Mouse (Mus musculus) heart, embryonic 10.5 days (tissue): Measurements from ENCODE around the gene Wnt10a. TPM values are rescaled to one million over a fixed set of nuclear protein-coding genes. Genes with fewer than 3 reads are reported as not detected.
A peak's percentile ranks its signal among the peaks of the same experiment; 100 is the strongest.

ENCODE experiments used
- DNase-seq: peaks from one replicate; pipeline ENCODE4 v3.0.0-alpha.2; 2017; ENCODE audit warnings: low spot score
- H3K27ac ChIP-seq: fragments of 300-500 bp; sonication (generic); 2 replicates; pipeline ENCODE4 v1.5.1; 2016; ENCODE audit warnings: mild to moderate bottlenecking
- H3K27me3 ChIP-seq: fragments of 300-500 bp; sonication (generic); 2 replicates; pipeline ENCODE4 v1.6.1; 2016; ENCODE audit warnings: mild to moderate bottlenecking; ENCODE audit not compliant: poor library complexity, insufficient read depth, severe bottlenecking
- H3K36me3 ChIP-seq: fragments of 300-500 bp; sonication (generic); 2 replicates; pipeline ENCODE4 v1.6.1; 2016; ENCODE audit warnings: mild to moderate bottlenecking, moderate library complexity
- H3K4me1 ChIP-seq: fragments of 300-500 bp; sonication (generic); 2 replicates; pipeline ENCODE4 v1.6.1; 2016; ENCODE audit warnings: mild to moderate bottlenecking
- H3K4me3 ChIP-seq: fragments of 300-500 bp; sonication (generic); 2 replicates; pipeline ENCODE4 v1.5.1; 2016; ENCODE audit warnings: mild to moderate bottlenecking, moderate library complexity
- H3K9me3 ChIP-seq: fragments of 300-500 bp; sonication (generic); 2 replicates; pipeline ENCODE4 v1.6.1; 2016; ENCODE audit warnings: mild to moderate bottlenecking, moderate library complexity
- WGBS: fragments of 180-500 bp; shearing (Covaris S2); methylation state at CpG from one replicate; pipeline ENCODE4 v1.1.7; 2016; 5-methylcytosine and 5-hydroxymethylcytosine counted together
- polyA plus RNA-seq: library from polyadenylated mRNA; unstranded; fragments of >200 nt; fragmentation: Nextera tagmentation; extraction: Ambion mirVana; gene quantifications from 2 replicates; pipeline ENCODE4 v1.2.1, GENCODE M21; 2016

The Wnt10a gene
- 0.07 and 0.29 TPM in 2 replicates for polyA plus RNA-seq

- 2% methylated on average over 11 of the region's 11 CpGs for WGBS
- Histone ChIP-seq H3K9me3 (no peaks in the 10 kb centered on the region), H3K36me3 (no peaks in the 10 kb centered on the region), H3K4me3 (peak within 1 kb of the TSS; percentile 48), H3K4me1 (peaks cover 34% of the 10 kb centered on the region), H3K27ac (no peak within 1 kb of the TSS), H3K27me3 (peaks cover 100% of the 10 kb centered on the region)
- DNase-seq, result no peak
Measured at GRCm38 (mm10) chr1:74791249-74791648, at the start of gene Wnt10a. Gene Wnt10a, plus strand, starts transcription at chr1:74791516.

GRCm38 (mm10) chr1:74747335-74747734, 44.0 kb upstream of the Wnt10a start:
- H3K36me3 ChIP-seq, result no peaks in the 10 kb centered on the region
- 76% methylated on average over 5 of the region's 5 CpGs for WGBS
- no peak overlapping the region for H3K4me3 ChIP-seq
- no peaks in the 10 kb centered on the region for H3K9me3 ChIP-seq
- H3K27me3 ChIP-seq, result peaks cover 48% of the 10 kb centered on the region
- no peak overlapping the region for H3K27ac ChIP-seq
- DNase-seq, result no peak
- peaks cover 23% of the 10 kb centered on the region for H3K4me1 ChIP-seq

- peak within 1 kb of the TSS; percentile 87 for H3K27ac ChIP-seq
Measured at GRCm38 (mm10) chr1:74748643-74749271, 42.6 kb upstream of the Wnt10a start, which contains the start of gene Prkag3. Gene Prkag3, minus strand, starts transcription at chr1:74749221.

GRCm38 (mm10) chr1:74749301-74749700, 42.0 kb upstream of the Wnt10a start:
- DNase-seq, result peak; percentile 92
- Histone ChIP-seq H3K4me1 (peaks cover 23% of the 10 kb centered on the region), H3K27me3 (peaks cover 47% of the 10 kb centered on the region), H3K9me3 (no peaks in the 10 kb centered on the region), H3K36me3 (no peaks in the 10 kb centered on the region), H3K4me3 (peak overlapping the region; percentile 54), H3K27ac (peak overlapping the region; percentile 87)
- 43% methylated on average over 7 of the region's 7 CpGs for WGBS

More at GRCm38 (mm10) chr1:74748643-74749271, 42.6 kb upstream of the Wnt10a start, which contains the start of gene Prkag3:
- peaks cover 23% of the 10 kb centered on the region for H3K4me1 ChIP-seq
- peak within 1 kb of the TSS; percentile 54 for H3K4me3 ChIP-seq
- 9% methylated on average over 30 of the region's 30 CpGs for WGBS
- H3K36me3 ChIP-seq, result no peaks in the 10 kb centered on the region
- H3K27me3 ChIP-seq, result peaks cover 48% of the 10 kb centered on the region
- H3K9me3 ChIP-seq, result no peaks in the 10 kb centered on the region
- DNase-seq, result peak; percentile 87

GRCm38 (mm10) chr1:74750683-74751082, 40.6 kb upstream of the Wnt10a start:
- Histone ChIP-seq H3K4me1 (peaks cover 23% of the 10 kb centered on the region), H3K27me3 (peaks cover 35% of the 10 kb centered on the region), H3K36me3 (no peaks in the 10 kb centered on the region), H3K9me3 (no peaks in the 10 kb centered on the region), H3K4me3 (no peak overlapping the region), H3K27ac (no peak overlapping the region)
- no peak for DNase-seq
- 79% methylated on average over 4 of the region's 4 CpGs for WGBS

GRCm38 (mm10) chr1:74752150-74752549, 39.2 kb upstream of the Wnt10a start:
- H3K4me3 ChIP-seq, result no peak overlapping the region
- no peaks in the 10 kb centered on the region for H3K9me3 ChIP-seq
- WGBS, result 79% methylated on average over 8 of the region's 8 CpGs
- peaks cover 23% of the 10 kb centered on the region for H3K27me3 ChIP-seq
- no peak for DNase-seq
- H3K36me3 ChIP-seq, result no peaks in the 10 kb centered on the region
- H3K27ac ChIP-seq, result no peak overlapping the region
- H3K4me1 ChIP-seq, result peaks cover 22% of the 10 kb centered on the region

- H3K4me3 ChIP-seq, result no peak overlapping the region
- no peak for DNase-seq
- no peaks in the 10 kb centered on the region for H3K36me3 ChIP-seq
- peaks cover 16% of the 10 kb centered on the region for H3K4me1 ChIP-seq
- WGBS, result 90% methylated on average over 3 of the region's 3 CpGs
- peaks cover 17% of the 10 kb centered on the region; the same call in 1 of the 2 replicates for H3K27me3 ChIP-seq
- no peak overlapping the region for H3K27ac ChIP-seq
- H3K9me3 ChIP-seq, result no peaks in the 10 kb centered on the region
Measured at GRCm38 (mm10) chr1:74752833-74753232, 38.5 kb upstream of the Wnt10a start.

GRCm38 (mm10) chr1:74753266-74753974, 37.9 kb upstream of the Wnt10a start:
- H3K36me3 ChIP-seq, result no peaks in the 10 kb centered on the region
- H3K4me1 ChIP-seq, result peaks cover 14% of the 10 kb centered on the region
- H3K27me3 ChIP-seq, result peaks cover 11% of the 10 kb centered on the region; the same call in 1 of the 2 replicates
- no peaks in the 10 kb centered on the region for H3K9me3 ChIP-seq
- no peak overlapping the region for H3K27ac ChIP-seq
- DNase-seq, result no peak
- WGBS, result 79% methylated on average over 8 of the region's 8 CpGs
- no peak overlapping the region for H3K4me3 ChIP-seq

GRCm38 (mm10) chr1:74754175-74754785, 37.0 kb upstream of the Wnt10a start:
- no peak for DNase-seq
- Histone ChIP-seq H3K27ac (no peak overlapping the region), H3K36me3 (no peaks in the 10 kb centered on the region), H3K4me3 (no peak overlapping the region), H3K4me1 (peaks cover 6% of the 10 kb centered on the region), H3K27me3 (peaks cover 4% of the 10 kb centered on the region; the same call in 1 of the 2 replicates), H3K9me3 (no peaks in the 10 kb centered on the region)
- WGBS, result 66% methylated on average over 5 of the region's 5 CpGs

- Histone ChIP-seq H3K9me3 (no peaks in the 10 kb centered on the region), H3K4me1 (peaks cover 6% of the 10 kb centered on the region; the same call in 1 of the 2 replicates), H3K27me3 (peaks cover 24% of the 10 kb centered on the region), H3K27ac (no peak overlapping the region), H3K36me3 (no peaks in the 10 kb centered on the region), H3K4me3 (no peak overlapping the region)
- 21% methylated on average over 4 of the region's 4 CpGs for WGBS
- DNase-seq, result no peak
Measured at GRCm38 (mm10) chr1:74759773-74760172, 31.5 kb upstream of the Wnt10a start.

- 4% methylated on average over 6 of the region's 6 CpGs for WGBS
- DNase-seq, result no peak
- Histone ChIP-seq H3K27me3 (peaks cover 57% of the 10 kb centered on the region), H3K4me3 (no peak overlapping the region), H3K9me3 (no peaks in the 10 kb centered on the region), H3K4me1 (peaks cover 6% of the 10 kb centered on the region; the same call in 1 of the 2 replicates), H3K27ac (no peak overlapping the region), H3K36me3 (no peaks in the 10 kb centered on the region)
Measured at GRCm38 (mm10) chr1:74763081-74763480, 28.2 kb upstream of the Wnt10a start.

GRCm38 (mm10) chr1:74770727-74771466, 20.4 kb upstream of the Wnt10a start:
- Histone ChIP-seq H3K4me3 (peak overlapping the region; percentile 70), H3K9me3 (no peaks in the 10 kb centered on the region), H3K36me3 (no peaks in the 10 kb centered on the region), H3K27me3 (peaks cover 99% of the 10 kb centered on the region), H3K4me1 (peaks cover 51% of the 10 kb centered on the region), H3K27ac (no peak overlapping the region)
- DNase-seq, result no peak
- under 1% methylated on average over 35 of the region's 35 CpGs for WGBS
